Mouse (Mus musculus) stomach, embryonic 15.5 days (tissue): Measurements from ENCODE around the gene Tmem117. TPM values are rescaled to one million over a fixed set of nuclear protein-coding genes. Genes with fewer than 3 reads are reported as not detected.

Experiments
- ATAC-seq: fragments of 200-750 bp; cut with Nextera tagmentation; 2 replicates; pipeline ENCODE4 v1.8.0; 2017; ENCODE audit warnings: low read depth, moderate number of reproducible peaks, moderate TSS enrichment; ENCODE audit not compliant: insufficient read depth, low FRiP score
- H3K27ac ChIP-seq: fragments of 300-500 bp; sonication (generic); 2 replicates; pipeline ENCODE4 v1.5.1; 2015; ENCODE audit warnings: mild to moderate bottlenecking, inconsistent platforms
- H3K27me3 ChIP-seq: fragments of 300-500 bp; sonication (generic); replicated peaks from 2 replicates; pipeline ENCODE4 v1.6.1; 2015; ENCODE audit warnings: inconsistent platforms
- H3K36me3 ChIP-seq: fragments of 300-500 bp; sonication (generic); 2 replicates; pipeline ENCODE4 v1.6.1; 2015; ENCODE audit warnings: inconsistent platforms
- H3K4me1 ChIP-seq: fragments of 300-500 bp; sonication (generic); 2 replicates; pipeline ENCODE4 v1.6.1; 2015; ENCODE audit warnings: inconsistent platforms
- H3K4me2 ChIP-seq: fragments of 300-500 bp; sonication (generic); 2 replicates; pipeline ENCODE4 v1.6.1; 2015; ENCODE audit warnings: mild to moderate bottlenecking, inconsistent platforms
- H3K4me3 ChIP-seq: fragments of 300-500 bp; sonication (generic); replicated peaks from 2 replicates; pipeline ENCODE4 v1.5.1; 2015; ENCODE audit warnings: inconsistent platforms
- H3K9ac ChIP-seq: fragments of 300-500 bp; sonication (generic); 2 replicates; pipeline ENCODE4 v1.6.1; 2015; ENCODE audit warnings: inconsistent platforms
- H3K9me3 ChIP-seq: fragments of 300-500 bp; sonication (generic); 2 replicates; pipeline ENCODE4 v1.6.1; 2016; ENCODE audit warnings: inconsistent platforms
- WGBS: fragments of 180-500 bp; shearing (Covaris S2); methylation state at CpG from one replicate; pipeline ENCODE4 v1.1.7; 2015; 5-methylcytosine and 5-hydroxymethylcytosine counted together
- polyA plus RNA-seq: library from polyadenylated mRNA; unstranded; fragments of >200 nt; fragmentation: Nextera tagmentation; extraction: Ambion mirVana; gene quantifications from 2 replicates; pipeline ENCODE4 v1.2.1, GENCODE M21; 2015

The Tmem117 gene
- polyA plus RNA-seq, 1 experiment from 2014 or later = 2.8 TPM

- Histone ChIP-seq H3K9me3 (no peaks in the 10 kb centered on the region), H3K4me3 (no peak overlapping the region), H3K36me3 (no peaks in the 10 kb centered on the region), H3K4me1 (no peaks in the 10 kb centered on the region), H3K4me2 (no peak overlapping the region), H3K27ac (no peak overlapping the region), H3K9ac (no peak overlapping the region), H3K27me3 (no peaks in the 10 kb centered on the region)
- 58% methylated on average over 12 of the region's 12 CpGs for WGBS
- no peak for ATAC-seq
These were observed 509.8 kb downstream of the Tmem117 start for GRCm38 (mm10) chr15:95138709-95139409.

GRCm38 (mm10) chr15:95144131-95144530, 515.1 kb downstream of the Tmem117 start:
- 60% methylated on average over 2 of the region's 2 CpGs for WGBS
- Histone ChIP-seq H3K27me3 (no peaks in the 10 kb centered on the region), H3K4me3 (no peak overlapping the region), H3K9ac (no peak overlapping the region), H3K36me3 (no peaks in the 10 kb centered on the region), H3K27ac (no peak overlapping the region), H3K4me2 (no peak overlapping the region), H3K9me3 (no peaks in the 10 kb centered on the region), H3K4me1 (no peaks in the 10 kb centered on the region)
- ATAC-seq = no peak

DNA sequence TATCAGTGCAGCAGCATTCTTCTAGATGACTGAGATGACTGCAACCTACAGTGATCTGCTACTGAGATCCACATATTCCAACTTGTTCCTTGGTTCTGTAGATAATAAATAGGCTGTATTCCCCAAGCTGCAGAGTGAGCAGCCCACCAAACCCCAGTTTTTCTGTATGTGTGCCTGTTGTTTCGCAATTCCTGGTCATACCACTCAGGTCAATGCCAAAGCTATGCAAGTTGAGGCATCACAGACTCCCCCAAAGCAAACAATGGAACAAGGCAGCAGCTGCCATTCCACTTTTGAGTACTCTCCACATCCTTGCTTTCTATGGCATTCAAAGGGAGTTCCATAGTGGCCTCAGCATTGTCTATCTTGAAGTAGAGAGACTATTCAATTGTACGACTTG, 516.1 kb downstream of the Tmem117 start:
- Histone ChIP-seq H3K27me3 (no peaks in the 10 kb centered on the region), H3K9me3 (no peaks in the 10 kb centered on the region), H3K36me3 (no peaks in the 10 kb centered on the region), H3K27ac (no peak overlapping the region), H3K4me2 (no peak overlapping the region), H3K9ac (no peak overlapping the region), H3K4me3 (no peak overlapping the region), H3K4me1 (no peaks in the 10 kb centered on the region)
- WGBS = 84% methylated on average over 2 of the region's 2 CpGs
- ATAC-seq = no peak

Other genes with a start within 250 kb of the Tmem117 start
- gene Adamts20, start 163.8 kb upstream of the Tmem117 start, polyA plus RNA-seq = 2.9 and 3.3 TPM in 2 replicates
- 7.5 and 7.8 TPM in 2 replicates for gene Pus7l, start 85.7 kb upstream of the Tmem117 start, polyA plus RNA-seq
- gene Irak4, start 85.6 kb upstream of the Tmem117 start, polyA plus RNA-seq = 11.6 and 12.9 TPM in 2 replicates
- 104 TPM in 2 replicates for gene Twf1, start 39.3 kb upstream of the Tmem117 start, polyA plus RNA-seq